Mouse (Mus musculus): Measurements from ENCODE around the gene Vcpkmt.

The Vcpkmt gene

GRCm38 (mm10) chr12:69538362-69538950, 44.4 kb downstream of the Vcpkmt start:
- no peak for DNase-seq (ENCODE audit: low spot score in 2 of 2)

- peak; percentile 35 to 43 for DNase-seq (ENCODE audit: low spot score in 2 of 2)
These were observed 45.0 kb downstream of the Vcpkmt start for GRCm38 (mm10) chr12:69537675-69538361.

DNA sequence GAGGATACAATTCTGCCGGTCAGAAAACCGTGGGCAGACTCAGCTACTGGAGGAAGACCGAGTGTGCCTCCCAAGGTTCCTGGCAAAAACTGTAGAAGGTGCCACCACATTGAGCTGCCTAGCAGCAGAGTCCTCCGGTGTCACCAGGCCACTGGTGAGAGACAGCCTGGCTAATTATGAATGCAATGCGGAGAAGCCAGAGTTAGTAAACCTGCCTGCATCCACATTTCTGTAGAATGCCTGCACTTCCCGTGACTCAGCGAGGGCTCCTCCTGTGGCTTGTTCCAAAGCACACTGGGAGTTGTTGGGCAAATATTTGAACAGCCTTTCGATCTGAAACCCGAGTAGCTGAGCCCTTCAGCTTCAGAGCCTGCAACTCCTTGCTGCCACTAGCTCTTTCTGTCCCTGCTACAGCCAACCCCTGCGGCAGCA, 45.6 kb downstream of the Vcpkmt start:
- DNase-seq (ENCODE audit: low spot score in 2 of 2), result peak; percentile 32 to 36

DNA sequence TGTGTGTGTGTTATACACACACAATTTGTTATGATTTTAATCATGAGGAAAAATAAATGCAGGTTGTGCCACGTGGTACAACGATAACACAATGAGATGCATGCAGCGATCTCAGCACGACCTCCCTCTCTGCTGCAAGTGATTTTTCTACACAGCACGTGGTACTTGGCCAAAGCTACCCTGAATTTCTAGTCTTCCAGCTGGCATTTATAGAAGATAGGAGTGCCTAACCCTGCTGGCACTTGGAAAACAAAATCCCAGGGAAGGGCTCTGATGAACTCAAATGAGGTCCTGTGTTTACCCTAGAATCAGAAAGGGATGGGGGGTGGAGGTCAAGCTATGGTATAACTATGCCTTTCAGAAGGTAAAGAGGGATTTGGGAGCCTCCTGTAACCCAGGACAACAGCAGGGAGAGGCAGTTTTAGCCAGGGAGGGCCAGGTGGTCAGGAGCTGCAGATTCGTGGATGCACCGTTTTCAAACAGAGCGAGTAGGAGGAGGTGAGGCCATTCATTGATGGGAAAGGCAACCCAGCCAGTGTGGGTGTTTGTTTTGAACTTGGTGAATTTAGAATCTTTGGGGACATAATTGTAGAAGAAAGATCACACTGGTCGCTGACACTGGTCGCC, 46.1 kb downstream of the Vcpkmt start:
- DNase-seq (ENCODE audit: low spot score in 2 of 2), result no peak

GRCm38 (mm10) chr12:69533237-69533636, 49.6 kb downstream of the Vcpkmt start:
- DNase-seq (ENCODE audit: low spot score in 2 of 2), result no peak

DNA sequence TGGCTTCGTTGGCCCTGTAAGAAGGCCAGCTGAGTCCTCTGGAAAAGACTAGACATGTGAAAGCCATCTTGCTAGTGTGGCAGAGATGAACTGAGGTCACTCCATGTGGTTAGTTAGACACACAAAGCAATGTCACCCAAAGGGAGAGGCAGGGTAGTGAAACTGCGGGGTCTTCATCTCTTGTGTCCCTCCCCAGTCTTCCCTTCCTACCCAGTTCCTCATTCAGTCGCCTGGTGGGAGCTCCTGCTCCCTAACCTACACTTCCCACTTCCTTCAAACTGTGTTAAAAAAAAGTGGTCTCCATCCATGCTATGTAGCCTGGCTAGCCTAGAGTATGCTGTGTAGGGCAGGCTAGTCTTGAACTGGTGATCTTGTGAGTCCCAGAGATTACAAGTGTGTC, 50.3 kb downstream of the Vcpkmt start:
- DNase-seq (ENCODE audit: low spot score in 2 of 2), result no peak

- no peak for DNase-seq (ENCODE audit: low spot score in 2 of 2)
These were observed 50.7 kb downstream of the Vcpkmt start for GRCm38 (mm10) chr12:69532091-69532490.

DNA sequence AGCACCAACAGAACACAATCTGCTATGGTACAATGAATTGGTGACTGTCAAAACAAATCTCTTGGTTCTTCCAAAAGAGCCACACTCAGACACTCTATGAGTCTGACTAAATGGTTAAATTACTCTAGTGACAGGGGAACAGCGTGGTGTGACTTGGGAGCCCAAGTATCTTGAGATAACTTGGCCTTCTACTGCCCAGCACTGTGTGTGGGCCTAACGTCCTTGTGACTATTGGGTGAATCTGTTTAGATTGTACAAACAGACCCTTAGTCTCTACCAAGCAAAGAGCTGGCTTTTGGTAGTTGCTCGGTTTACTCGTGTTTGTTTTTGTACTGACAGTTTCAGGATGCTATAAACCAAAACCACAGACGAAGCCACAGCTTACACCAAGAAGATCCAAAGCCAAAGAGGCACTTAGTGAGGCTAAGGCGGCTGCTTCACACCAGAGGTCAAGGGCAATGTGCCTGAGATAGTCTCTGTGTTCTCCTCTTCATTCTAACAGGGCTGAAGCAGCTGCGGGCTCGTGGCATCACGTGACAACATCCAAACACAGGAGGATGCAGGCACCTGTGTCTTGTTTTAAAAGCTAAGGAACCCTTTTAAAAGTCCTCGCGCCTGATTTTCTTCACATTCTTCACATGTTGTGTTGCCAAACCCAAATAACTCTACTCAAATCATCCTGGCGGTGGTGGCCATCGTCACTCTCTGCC, 53.0 kb downstream of the Vcpkmt start:
- no peak for DNase-seq (ENCODE audit: low spot score in 2 of 2)

GRCm38 (mm10) chr12:69528275-69529032, 54.4 kb downstream of the Vcpkmt start:
- no peak for DNase-seq (ENCODE audit: low spot score in 2 of 2)
